In genomic region chrX:142682176-142682820, GRCm38 (mm10) we compare ENCODE assay signal across 8 mouse cellular contexts. TPM values are rescaled to one million over a fixed set of nuclear protein-coding genes. Genes with fewer than 3 reads are reported as not detected.
DNase-seq lines count a peak whose midpoint lies in the region; ATAC-seq and TF ChIP-seq lines count a peak whose summit lies in the region.

No protein-coding gene starts in this region.

- TF ChIP-seq CTCF in kidney, adult 2 months (conservative IDR thresholded peaks at IDR 0.05; ENCODE audit: insufficient read depth, insufficient read length, low read depth, low read length): no peak

- WGBS in kidney, adult 2 months: 11% methylated on average over 28 of the region's 28 CpGs
- WGBS in heart, embryonic 13.5 days: 11% methylated on average over 28 of the region's 28 CpGs
- 16% methylated on average over 28 of the region's 28 CpGs for WGBS in limb, embryonic 10.5 days
- 31% methylated on average over 28 of the region's 28 CpGs for WGBS in midbrain, embryonic 12.5 days

- DNase-seq in kidney, adult 2 months: no peak
- DNase-seq in kidney, adult 11 months: no peak
- DNase-seq in cerebellum, adult 9-10 months: peak; percentile 37
- DNase-seq in limb, embryonic 10.5 days (ENCODE audit: low spot score): no peak
- peak; percentile 42 for DNase-seq in testis, postnatal 10 days (ENCODE audit: low spot score)
- no peak for DNase-seq in urinary bladder, postnatal 14 days (ENCODE audit: low spot score)

- peak overlapping the region; percentile 87 for H3K9ac ChIP-seq in heart, embryonic 13.5 days
- peak overlapping the region; percentile 71 for H3K9ac ChIP-seq in midbrain, embryonic 12.5 days (replicated peaks)

- ATAC-seq in heart, embryonic 13.5 days (ENCODE audit: extremely low read depth, insufficient number of reproducible peaks, low FRiP score, low TSS enrichment): no peak
- peak; percentile 10; the same call in 1 of the 2 replicates for ATAC-seq in midbrain, embryonic 12.5 days (ENCODE audit: low FRiP score, low read depth)

- H3K9me3 ChIP-seq in heart, embryonic 13.5 days: no peaks in the 10 kb centered on the region
- H3K9me3 ChIP-seq in limb, embryonic 10.5 days (replicated peaks): no peaks in the 10 kb centered on the region
- H3K9me3 ChIP-seq in midbrain, embryonic 12.5 days: no peaks in the 10 kb centered on the region

- TF ChIP-seq POLR2A in kidney, adult 2 months (IDR thresholded peaks at IDR 0.05; ENCODE audit: low read depth, low read length): no peak

- peak overlapping the region; percentile 100 for H3K4me3 ChIP-seq in kidney, adult 2 months (ENCODE audit: insufficient read depth, low read depth, low read length)
- H3K4me3 ChIP-seq in heart, embryonic 13.5 days: peak overlapping the region; percentile 66
- H3K4me3 ChIP-seq in limb, embryonic 10.5 days: peak overlapping the region; percentile 66
- H3K4me3 ChIP-seq in midbrain, embryonic 12.5 days: peak overlapping the region; percentile 68

- no peaks in the 10 kb centered on the region for H3K36me3 ChIP-seq in kidney, adult 2 months (ENCODE audit: control insufficient read depth, insufficient read depth, low read length)
- no peaks in the 10 kb centered on the region for H3K36me3 ChIP-seq in heart, embryonic 13.5 days
- peaks cover 2% of the 10 kb centered on the region; the same call in 1 of the 2 replicates for H3K36me3 ChIP-seq in limb, embryonic 10.5 days
- H3K36me3 ChIP-seq in midbrain, embryonic 12.5 days: no peaks in the 10 kb centered on the region

- H3K27me3 ChIP-seq in kidney, adult 2 months (replicated peaks; ENCODE audit: control insufficient read depth, insufficient read depth, low read length): no peaks in the 10 kb centered on the region
- H3K27me3 ChIP-seq in heart, embryonic 13.5 days (replicated peaks): no peaks in the 10 kb centered on the region
- H3K27me3 ChIP-seq in limb, embryonic 10.5 days (ENCODE audit: low read depth, poor library complexity, severe bottlenecking): peaks cover 97% of the 10 kb centered on the region
- H3K27me3 ChIP-seq in midbrain, embryonic 12.5 days: peaks cover 54% of the 10 kb centered on the region

- peak overlapping the region; percentile 47 for H3K27ac ChIP-seq in kidney, adult 2 months (ENCODE audit: insufficient read depth, low read depth, low read length)
- peak overlapping the region; percentile 96 for H3K27ac ChIP-seq in heart, embryonic 13.5 days (replicated peaks)
- peak overlapping the region; percentile 94 for H3K27ac ChIP-seq in limb, embryonic 10.5 days
- peak overlapping the region; percentile 85; the same call in 1 of the 2 replicates for H3K27ac ChIP-seq in midbrain, embryonic 12.5 days (replicated peaks)

- peaks cover 5% of the 10 kb centered on the region; the same call in 1 of the 2 replicates for H3K4me1 ChIP-seq in kidney, adult 2 months (ENCODE audit: control insufficient read depth, insufficient read depth, low read length)
- H3K4me1 ChIP-seq in heart, embryonic 13.5 days: peaks cover 48% of the 10 kb centered on the region
- H3K4me1 ChIP-seq in limb, embryonic 10.5 days: peaks cover 48% of the 10 kb centered on the region
- H3K4me1 ChIP-seq in midbrain, embryonic 12.5 days: peaks cover 19% of the 10 kb centered on the region

- H3K4me2 ChIP-seq in heart, embryonic 13.5 days: peak overlapping the region; percentile 82
- H3K4me2 ChIP-seq in midbrain, embryonic 12.5 days (replicated peaks): peak overlapping the region; percentile 65

RNA-seq across cellular contexts. Expression of gene Tmem164, which starts 1.1 kb away (rescaled TPM):
- polyA plus RNA-seq in kidney, adult 2 months (2012; rRNA removed): 15.9 and 16.3 TPM in 2 replicates
- 48.3 and 52.9 TPM in 2 replicates for polyA plus RNA-seq in heart, embryonic 13.5 days (2015; fragmentation: Nextera tagmentation; extraction: Ambion mirVana)
- polyA plus RNA-seq in limb, embryonic 10.5 days (2016; fragmentation: Nextera tagmentation; extraction: Ambion mirVana): 73.8 and 79.2 TPM in 2 replicates
- polyA plus RNA-seq in midbrain, embryonic 12.5 days (2016; fragmentation: Nextera tagmentation; extraction: Ambion mirVana): 44.3 and 47.3 TPM in 2 replicates

Comparison
In these comparisons a context has a peak if more than half of its experiments do, and no peak if none do; other contexts are left out.
1. DNase-seq: peak in cerebellum, adult 9-10 months (single experiment) and testis, postnatal 10 days (single experiment); none in kidney, adult 2 months (single experiment), kidney, adult 11 months (single experiment), limb, embryonic 10.5 days (single experiment) and urinary bladder, postnatal 14 days (single experiment).
2. Peak in every context shown above with its lines, with median percentiles within 50 percentile points of each other: H3K27ac ChIP-seq and H3K4me3 ChIP-seq.